Mouse (Mus musculus) right cerebral cortex, postnatal 36 days (tissue): ENCODE data around the gene Dbnl.
"Not testable (repeated sequence)": the region's sequence is repeated elsewhere in the genome, so short reads cannot be mapped to it uniquely, and the experiment has no call there.

Source experiments
- DNase-seq, 2 experiments: peaks; one replicate each; pipeline ENCODE4 v3.0.0; 2022; ENCODE audit warnings: low spot score in 2 of 2, mixed read lengths in 1 of 2

Gene Dbnl

GRCm38 (mm10) chr11:5795706-5796105 is 7.4 kb downstream of the Dbnl start:
- peak; percentile 51 to 52 for DNase-seq

- DNase-seq: no peak
These were observed 8.7 kb downstream of the Dbnl start for GRCm38 (mm10) chr11:5796939-5797338.

- DNase-seq: no peak
These were observed 9.1 kb downstream of the Dbnl start for GRCm38 (mm10) chr11:5797371-5797770.

- no peak for DNase-seq
These were observed 9.6 kb downstream of the Dbnl start for GRCm38 (mm10) chr11:5797928-5798327.

GRCm38 (mm10) chr11:5799621-5800490 is 11.6 kb downstream of the Dbnl start:
- DNase-seq: no peak

GRCm38 (mm10) chr11:5801511-5801910 is 13.2 kb downstream of the Dbnl start:
- no peak for DNase-seq

- DNase-seq: no peak
These were observed 13.7 kb downstream of the Dbnl start for GRCm38 (mm10) chr11:5802005-5802404.

- no peak for DNase-seq
These were observed 14.3 kb downstream of the Dbnl start for GRCm38 (mm10) chr11:5802457-5803217.

- no peak for DNase-seq
These were observed 15.3 kb downstream of the Dbnl start, which contains the start of gene Pgam2 for GRCm38 (mm10) chr11:5803551-5803981. TSS of gene Pgam2 (minus strand) at chr11:5803733.

- no peak for DNase-seq
These were observed 15.9 kb downstream of the Dbnl start for GRCm38 (mm10) chr11:5804174-5804573.

GRCm38 (mm10) chr11:5805711-5806110 is 17.4 kb downstream of the Dbnl start:
- DNase-seq: no peak

- no peak for DNase-seq
These were observed 19.7 kb downstream of the Dbnl start for GRCm38 (mm10) chr11:5807956-5808355.

- not testable (repeated sequence) for DNase-seq
These were observed 21.2 kb downstream of the Dbnl start for GRCm38 (mm10) chr11:5809487-5809886.

GRCm38 (mm10) chr11:5813381-5813780 is 25.1 kb downstream of the Dbnl start:
- DNase-seq: no peak

- DNase-seq: no peak
These were observed 30.9 kb downstream of the Dbnl start for GRCm38 (mm10) chr11:5819223-5819622.

- no peak for DNase-seq
These were observed 37.1 kb downstream of the Dbnl start for GRCm38 (mm10) chr11:5825432-5825831.

- DNase-seq: no peak
These were observed 39.6 kb downstream of the Dbnl start for GRCm38 (mm10) chr11:5827931-5828330.

- DNase-seq: no peak
These were observed 40.4 kb downstream of the Dbnl start for GRCm38 (mm10) chr11:5828509-5829191.

GRCm38 (mm10) chr11:5829327-5829726 is 41.0 kb downstream of the Dbnl start:
- DNase-seq: no peak

GRCm38 (mm10) chr11:5834506-5834905 is 46.2 kb downstream of the Dbnl start:
- DNase-seq: no peak

GRCm38 (mm10) chr11:5835057-5835456 is 46.8 kb downstream of the Dbnl start:
- DNase-seq: no peak

- no peak for DNase-seq
These were observed 47.8 kb downstream of the Dbnl start for GRCm38 (mm10) chr11:5836126-5836525.
